Mouse (Mus musculus) heart, postnatal 0 days (tissue): ENCODE measurements at regions not wholly inside any gene's neighbourhood (a gene's known extent, or its start where the extent isn't known, plus 50 kb on each side); places are given as distances from the start of the nearest gene placed in this dataset.

Experiments used
- CTCF ChIP-seq: IDR thresholded peaks from 2 replicates; pipeline ENCODE4 v1.5.1; 2016; ENCODE audit warnings: antibody characterized with exemption, control low read depth, low read depth
- EP300 ChIP-seq: IDR thresholded peaks from 2 replicates; pipeline ENCODE4 v1.6.1; 2016; ENCODE audit warnings: antibody characterized with exemption, low read depth

- no peak for TF ChIP-seq CTCF
- TF ChIP-seq EP300: no peak
These were observed 503.0 kb downstream of the Cdh8 start for GRCm38 (mm10) chr8:98913159-98913777.
